Mouse (Mus musculus): ENCODE results near the gene Satb1. TPM values are rescaled to one million over a fixed set of nuclear protein-coding genes. Genes with fewer than 3 reads are reported as not detected.

Gene Satb1
- polyA plus RNA-seq, 1 experiment from 2014 or later = 16.3 TPM

- peaks cover 6% of the 10 kb centered on the region for H3K36me3 ChIP-seq (replicated peaks)
- peaks cover 7% of the 10 kb centered on the region; the same call in 1 of the 2 replicates for H3K27me3 ChIP-seq (replicated peaks; ENCODE audit: low read depth, poor library complexity, severe bottlenecking)
- 0% methylated on average over 48 of the region's 48 CpGs for WGBS
- peak; percentile 78 for DNase-seq (ENCODE audit: low spot score)
- H3K4me3 ChIP-seq = peak overlapping the region; percentile 91
- H3K9me3 ChIP-seq = no peaks in the 10 kb centered on the region
- H3K4me1 ChIP-seq = peaks cover 9% of the 10 kb centered on the region
- H3K27ac ChIP-seq (replicated peaks) = peak overlapping the region; percentile 97
Measured at GRCm38 (mm10) chr17:51812261-51812941, 20.7 kb downstream of the Satb1 start.

- peak overlapping the region; percentile 91 for H3K4me3 ChIP-seq
- under 1% methylated on average over 11 of the region's 11 CpGs for WGBS
- no peaks in the 10 kb centered on the region for H3K9me3 ChIP-seq
- peaks cover 9% of the 10 kb centered on the region for H3K4me1 ChIP-seq
- H3K36me3 ChIP-seq (replicated peaks) = peaks cover 6% of the 10 kb centered on the region
- H3K27me3 ChIP-seq (replicated peaks; ENCODE audit: low read depth, poor library complexity, severe bottlenecking) = peaks cover 7% of the 10 kb centered on the region; the same call in 1 of the 2 replicates
- H3K27ac ChIP-seq (replicated peaks) = peak overlapping the region; percentile 97
- peak; percentile 52 for DNase-seq (ENCODE audit: low spot score)
Measured at GRCm38 (mm10) chr17:51811911-51812260, 21.2 kb downstream of the Satb1 start.

DNA sequence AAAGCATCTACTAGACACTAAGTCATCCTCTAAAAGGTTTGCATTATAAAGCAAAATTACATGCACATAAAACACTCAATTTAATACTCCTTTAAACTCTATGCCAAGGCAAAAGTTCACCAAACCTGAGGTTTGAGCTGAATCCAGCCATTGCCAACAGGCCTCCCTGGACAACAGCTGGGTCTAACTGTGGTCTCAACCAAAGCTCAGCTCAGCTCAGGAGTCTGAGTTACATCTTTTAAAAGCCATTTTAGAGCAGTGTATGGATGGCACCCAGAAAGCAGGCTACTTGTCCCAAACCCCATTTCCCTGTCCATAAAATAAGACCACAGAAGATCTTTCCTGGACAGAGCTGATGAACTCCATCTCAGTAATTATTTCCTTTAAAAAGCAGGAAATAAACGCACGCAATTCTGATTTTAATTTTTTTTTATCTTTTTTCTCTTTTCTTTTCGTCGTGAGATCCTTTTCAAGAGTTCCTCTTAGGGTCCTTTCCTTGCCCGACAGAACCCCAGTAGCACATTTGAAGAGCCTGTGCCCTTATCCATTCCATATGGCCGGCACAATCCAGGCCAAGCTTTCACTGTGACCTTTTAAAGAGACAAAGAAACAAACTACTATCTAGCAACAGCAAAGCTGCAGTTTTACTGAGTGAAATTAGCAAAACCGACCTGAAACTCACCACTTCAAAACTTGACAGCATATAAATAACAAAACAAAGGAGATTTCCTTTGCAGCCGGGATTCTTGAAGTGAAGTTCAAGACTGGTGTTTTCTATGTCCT, 21.8 kb downstream of the Satb1 start:
- peak overlapping the region; percentile 97 for H3K27ac ChIP-seq (replicated peaks)
- H3K4me1 ChIP-seq = peaks cover 9% of the 10 kb centered on the region
- DNase-seq (ENCODE audit: low spot score) = peak; percentile 72
- WGBS = 5% methylated on average over 8 of the region's 8 CpGs
- peaks cover 9% of the 10 kb centered on the region for H3K36me3 ChIP-seq (replicated peaks)
- peaks cover 7% of the 10 kb centered on the region; the same call in 1 of the 2 replicates for H3K27me3 ChIP-seq (replicated peaks; ENCODE audit: low read depth, poor library complexity, severe bottlenecking)
- H3K4me3 ChIP-seq = peak overlapping the region; percentile 91
- H3K9me3 ChIP-seq = no peaks in the 10 kb centered on the region

DNA sequence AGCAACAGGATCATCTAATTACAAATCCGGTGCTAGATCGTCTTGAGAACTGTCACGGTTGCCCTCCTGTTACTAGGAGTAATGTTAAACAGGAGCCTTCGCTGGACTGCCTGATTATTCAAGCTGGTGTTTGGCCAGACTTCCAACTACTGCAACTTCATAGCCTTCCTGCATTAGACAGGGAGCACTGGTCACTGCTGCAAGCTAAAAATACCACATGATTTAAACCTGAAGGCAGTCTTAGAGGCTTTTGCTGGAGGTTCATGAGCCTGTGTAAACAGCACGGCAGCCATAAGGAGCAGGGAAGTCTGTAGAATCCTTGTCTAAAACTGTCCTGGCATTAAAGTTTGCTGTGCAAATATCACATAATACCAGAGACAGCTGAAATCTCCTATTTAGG, 25.7 kb downstream of the Satb1 start:
- H3K4me3 ChIP-seq = no peak overlapping the region
- 77% methylated on average over 5 of the region's 5 CpGs for WGBS
- no peak overlapping the region for H3K27ac ChIP-seq (replicated peaks)
- no peak for DNase-seq (ENCODE audit: low spot score)
- H3K36me3 ChIP-seq (replicated peaks) = peaks cover 40% of the 10 kb centered on the region
- no peaks in the 10 kb centered on the region for H3K27me3 ChIP-seq (replicated peaks; ENCODE audit: low read depth, poor library complexity, severe bottlenecking)
- H3K9me3 ChIP-seq = no peaks in the 10 kb centered on the region
- H3K4me1 ChIP-seq = peaks cover 9% of the 10 kb centered on the region

DNA sequence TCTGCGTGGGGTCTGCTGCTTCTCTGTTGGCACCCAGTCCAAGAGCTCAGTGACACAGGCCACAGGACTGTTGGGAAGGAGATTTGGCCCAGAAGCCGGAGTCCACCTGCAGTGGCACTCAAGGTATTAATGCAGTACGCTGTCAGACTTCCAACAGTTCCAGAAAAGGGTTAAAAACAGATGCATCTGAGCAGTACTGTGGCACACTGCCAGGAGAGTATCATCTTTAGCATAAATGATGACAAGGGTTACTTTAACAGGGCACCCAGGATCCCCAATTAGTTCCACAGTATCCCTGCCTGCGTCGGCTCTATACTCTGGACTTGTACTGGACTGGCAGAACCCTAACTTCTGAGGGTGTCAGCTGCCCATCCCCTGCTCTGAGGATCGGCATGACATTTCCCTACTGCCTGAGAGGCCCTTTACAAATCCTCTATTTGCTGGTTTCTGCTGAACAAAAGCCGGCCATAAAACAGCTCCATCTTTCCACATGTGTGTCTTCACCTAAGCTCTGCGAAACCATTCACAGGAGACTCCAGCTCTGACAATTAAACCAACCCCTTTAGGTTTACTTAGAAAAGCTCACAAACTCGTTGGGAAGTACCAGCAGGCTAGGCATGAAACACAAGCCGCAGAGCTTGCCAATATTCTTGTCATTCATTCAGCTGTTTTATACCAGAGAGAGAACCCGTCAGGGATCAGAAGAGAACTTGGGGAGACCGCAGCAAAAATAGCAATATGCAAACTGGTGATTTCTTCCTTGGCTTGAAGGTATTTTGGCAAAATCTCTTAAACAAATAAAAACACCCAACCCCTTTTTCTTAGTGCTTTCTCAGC, 26.7 kb downstream of the Satb1 start:
- Histone ChIP-seq H3K9me3 (no peaks in the 10 kb centered on the region), H3K4me1 (peaks cover 9% of the 10 kb centered on the region), H3K27ac (replicated peaks) (no peak overlapping the region), H3K27me3 (replicated peaks; ENCODE audit: low read depth, poor library complexity, severe bottlenecking) (no peaks in the 10 kb centered on the region), H3K4me3 (no peak overlapping the region), H3K36me3 (replicated peaks) (peaks cover 51% of the 10 kb centered on the region)
- DNase-seq (ENCODE audit: low spot score) = no peak
- WGBS = 88% methylated on average over 12 of the region's 12 CpGs

DNA sequence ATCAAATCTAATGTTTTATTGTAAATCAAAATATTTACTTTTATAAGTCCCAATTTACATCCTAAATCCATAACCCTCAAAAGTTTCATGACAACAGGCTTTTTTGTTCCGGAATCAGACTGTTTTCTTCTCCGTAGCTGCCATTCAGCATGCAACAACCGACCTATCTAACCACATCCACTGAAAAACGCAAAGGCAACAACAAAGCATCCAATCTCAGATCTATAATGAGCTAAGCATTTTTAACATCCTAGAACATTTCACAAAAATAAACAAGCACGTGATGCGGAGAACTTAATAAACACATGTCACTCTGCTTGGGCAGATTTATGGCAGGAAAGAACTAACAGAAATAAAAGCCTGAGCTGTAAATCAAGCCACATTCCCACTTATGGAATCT, 32.9 kb downstream of the Satb1 start:
- Histone ChIP-seq H3K36me3 (replicated peaks) (peaks cover 33% of the 10 kb centered on the region), H3K27me3 (replicated peaks; ENCODE audit: low read depth, poor library complexity, severe bottlenecking) (no peaks in the 10 kb centered on the region), H3K4me1 (no peaks in the 10 kb centered on the region), H3K27ac (replicated peaks) (no peak overlapping the region), H3K9me3 (no peaks in the 10 kb centered on the region), H3K4me3 (no peak overlapping the region)
- DNase-seq (ENCODE audit: low spot score) = no peak
- 89% methylated on average over 6 of the region's 6 CpGs for WGBS

DNA sequence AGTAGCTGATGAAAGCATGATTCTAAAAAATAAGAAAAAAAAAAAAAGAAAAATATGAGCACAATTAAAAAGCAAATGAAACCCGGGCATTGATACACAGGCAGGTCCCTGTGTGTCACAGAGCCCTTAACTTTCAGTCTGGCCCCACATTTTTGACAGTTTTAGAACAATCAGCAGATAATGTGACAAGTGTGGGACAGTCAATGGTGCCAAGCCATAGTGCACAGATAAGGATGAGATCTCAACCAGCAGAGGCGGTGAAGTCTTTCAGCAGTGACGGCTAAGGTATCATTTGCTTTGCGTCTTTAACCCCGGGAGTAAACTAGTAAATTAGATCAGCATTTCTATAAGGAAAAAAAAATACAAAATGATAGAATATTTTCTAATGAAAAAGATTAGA, 36.6 kb downstream of the Satb1 start:
- 90% methylated on average over 5 of the region's 5 CpGs for WGBS
- Histone ChIP-seq H3K27me3 (replicated peaks; ENCODE audit: low read depth, poor library complexity, severe bottlenecking) (no peaks in the 10 kb centered on the region), H3K27ac (replicated peaks) (no peak overlapping the region), H3K9me3 (no peaks in the 10 kb centered on the region), H3K36me3 (replicated peaks) (peaks cover 2% of the 10 kb centered on the region; the same call in 1 of the 2 replicates), H3K4me3 (no peak overlapping the region), H3K4me1 (no peaks in the 10 kb centered on the region)
- DNase-seq (ENCODE audit: low spot score) = no peak

- 85% methylated on average over 5 of the region's 5 CpGs for WGBS
- no peak for DNase-seq (ENCODE audit: low spot score)
- no peaks in the 10 kb centered on the region for H3K27me3 ChIP-seq (replicated peaks; ENCODE audit: low read depth, poor library complexity, severe bottlenecking)
- 0 out of 2 replicates have a peak, but pooled peaks cover 4% of the 10 kb centered on the region for H3K36me3 ChIP-seq (replicated peaks)
- no peaks in the 10 kb centered on the region for H3K9me3 ChIP-seq
- H3K4me1 ChIP-seq = peaks cover 10% of the 10 kb centered on the region
- no peak overlapping the region for H3K27ac ChIP-seq (replicated peaks)
- no peak overlapping the region for H3K4me3 ChIP-seq
Measured at GRCm38 (mm10) chr17:51791226-51791625, 41.9 kb downstream of the Satb1 start.

DNA sequence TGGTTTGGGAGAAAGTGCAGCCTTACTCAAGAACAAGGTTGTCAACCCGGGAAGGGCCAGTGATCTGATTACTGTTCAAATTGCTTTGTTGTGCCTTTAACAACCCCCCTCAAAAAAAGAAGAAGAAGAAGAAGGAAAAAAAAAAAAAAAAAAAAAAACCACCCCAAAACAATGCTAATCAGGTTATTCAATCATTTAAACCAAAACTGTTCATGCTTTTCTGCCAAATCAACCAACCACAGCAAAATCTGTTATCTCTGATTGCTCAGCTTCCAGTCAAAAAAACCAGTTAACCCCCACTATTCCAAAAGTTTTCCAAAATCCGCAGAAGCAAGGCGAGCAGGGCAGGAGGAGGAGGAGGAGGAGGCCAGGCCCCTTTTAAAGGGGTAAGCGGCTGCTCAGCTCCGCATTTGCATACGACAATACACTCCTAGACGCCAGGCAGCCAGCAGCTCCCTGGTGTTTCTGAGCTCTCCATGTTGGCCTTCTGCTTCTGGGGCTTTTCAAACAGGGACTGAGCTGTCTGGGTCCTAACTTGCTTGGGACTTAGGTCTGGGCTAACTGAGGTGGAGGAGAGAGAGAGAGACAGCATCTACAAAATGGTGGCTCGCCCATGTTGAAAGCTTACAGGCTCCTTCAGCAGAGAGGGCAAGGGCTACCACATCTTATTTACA, 42.6 kb downstream of the Satb1 start:
- 20% methylated on average over 8 of the region's 8 CpGs for WGBS
- H3K36me3 ChIP-seq (replicated peaks) = 0 out of 2 replicates have a peak, but pooled peaks cover 4% of the 10 kb centered on the region
- H3K27me3 ChIP-seq (replicated peaks; ENCODE audit: low read depth, poor library complexity, severe bottlenecking) = no peaks in the 10 kb centered on the region
- H3K4me3 ChIP-seq = no peak overlapping the region
- H3K27ac ChIP-seq (replicated peaks) = peak overlapping the region; percentile 65
- peaks cover 10% of the 10 kb centered on the region for H3K4me1 ChIP-seq
- DNase-seq (ENCODE audit: low spot score) = peak; percentile 26
- H3K9me3 ChIP-seq = no peaks in the 10 kb centered on the region

DNA sequence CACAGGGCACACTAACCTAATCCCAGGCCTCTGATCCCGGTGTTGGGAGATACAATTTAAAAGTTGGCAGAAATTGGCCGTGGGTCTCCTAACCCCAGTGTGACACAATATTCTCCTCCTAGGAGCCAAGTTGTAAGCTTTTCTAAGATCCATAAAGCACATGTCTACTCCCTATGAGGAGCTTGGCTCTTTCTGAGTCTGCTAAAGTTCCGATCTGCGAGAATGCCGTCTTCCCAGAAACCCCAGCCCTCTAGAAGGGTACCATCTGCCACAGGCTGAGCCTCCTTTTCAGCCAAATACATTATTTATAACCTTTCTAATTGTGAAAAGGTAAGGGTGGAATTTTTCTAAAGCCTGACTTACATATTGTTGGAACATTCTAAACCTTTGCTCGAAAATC, 43.3 kb downstream of the Satb1 start:
- WGBS = 81% methylated on average over 6 of the region's 6 CpGs
- no peak overlapping the region for H3K27ac ChIP-seq (replicated peaks)

GRCm38 (mm10) chr17:51789098-51789497, 44.0 kb downstream of the Satb1 start:
- Histone ChIP-seq H3K27me3 (replicated peaks; ENCODE audit: low read depth, poor library complexity, severe bottlenecking) (no peaks in the 10 kb centered on the region), H3K36me3 (replicated peaks) (peaks cover 12% of the 10 kb centered on the region), H3K9me3 (no peaks in the 10 kb centered on the region), H3K4me1 (peaks cover 10% of the 10 kb centered on the region), H3K4me3 (no peak overlapping the region), H3K27ac (replicated peaks) (no peak overlapping the region; the same call in 1 of the 2 replicates)
- WGBS = 89% methylated on average over 4 of the region's 4 CpGs
- DNase-seq (ENCODE audit: low spot score) = no peak

More for the DNA sequence above, 43.3 kb downstream of the Satb1 start:
- Histone ChIP-seq H3K9me3 (no peaks in the 10 kb centered on the region), H3K36me3 (replicated peaks) (peaks cover 8% of the 10 kb centered on the region), H3K4me1 (peaks cover 10% of the 10 kb centered on the region), H3K27me3 (replicated peaks; ENCODE audit: low read depth, poor library complexity, severe bottlenecking) (no peaks in the 10 kb centered on the region), H3K4me3 (no peak overlapping the region)
- DNase-seq (ENCODE audit: low spot score) = no peak

- Histone ChIP-seq H3K9me3 (no peaks in the 10 kb centered on the region), H3K4me3 (no peak overlapping the region), H3K27ac (replicated peaks) (no peak overlapping the region), H3K4me1 (peaks cover 10% of the 10 kb centered on the region), H3K27me3 (replicated peaks; ENCODE audit: low read depth, poor library complexity, severe bottlenecking) (no peaks in the 10 kb centered on the region), H3K36me3 (replicated peaks) (peaks cover 21% of the 10 kb centered on the region)
- 92% methylated on average over 2 of the region's 2 CpGs for WGBS
- no peak for DNase-seq (ENCODE audit: low spot score)
Measured at GRCm38 (mm10) chr17:51787955-51788354, 45.1 kb downstream of the Satb1 start.

Measured in embryonic facial prominence, embryonic 10.5 days (tissue).